Mouse (Mus musculus) embryonic fibroblast, embryonic 13.5 days (primary cell): Measurements from ENCODE around the gene Apc2. TPM values are rescaled to one million over a fixed set of nuclear protein-coding genes. Genes with fewer than 3 reads are reported as not detected.
A peak's percentile ranks its signal among the peaks of the same experiment; 100 is the strongest.

Experiments
- H3K27ac ChIP-seq: 2 replicates; pipeline ENCODE4 v1.5.1; 2012; ENCODE audit warnings: low read length, control low read depth, inconsistent platforms; ENCODE audit not compliant: insufficient read depth
- H3K4me1 ChIP-seq: 2 replicates; pipeline ENCODE4 v1.6.1; 2011; ENCODE audit warnings: low read length; ENCODE audit not compliant: control insufficient read depth, insufficient read depth
- H3K4me3 ChIP-seq: 2 replicates; pipeline ENCODE4 v1.5.1; 2011; ENCODE audit warnings: mild to moderate bottlenecking, control low read depth, low read length; ENCODE audit not compliant: insufficient read depth
- CTCF ChIP-seq: IDR thresholded peaks from 2 replicates; pipeline ENCODE4 v1.5.1; 2011; ENCODE audit warnings: mild to moderate bottlenecking, control low read depth, low read length, moderate library complexity, borderline replicate concordance; ENCODE audit not compliant: insufficient read depth
- POLR2A ChIP-seq: IDR thresholded peaks from 2 replicates; pipeline ENCODE4 v1.6.1; 2011; ENCODE audit warnings: low read depth, mild to moderate bottlenecking, control low read depth, low read length, moderate library complexity
- polyA plus RNA-seq: library from polyadenylated mRNA; stranded (reverse); fragments of >200 nt; gene quantifications from 2 replicates; pipeline ENCODE4 v1.2.4, GENCODE M21; 2011; ENCODE audit warnings: low read depth; ENCODE audit not compliant: missing spikeins, insufficient read length

Apc2 gene
- polyA plus RNA-seq, 1 experiment: 2.5 TPM

DNA sequence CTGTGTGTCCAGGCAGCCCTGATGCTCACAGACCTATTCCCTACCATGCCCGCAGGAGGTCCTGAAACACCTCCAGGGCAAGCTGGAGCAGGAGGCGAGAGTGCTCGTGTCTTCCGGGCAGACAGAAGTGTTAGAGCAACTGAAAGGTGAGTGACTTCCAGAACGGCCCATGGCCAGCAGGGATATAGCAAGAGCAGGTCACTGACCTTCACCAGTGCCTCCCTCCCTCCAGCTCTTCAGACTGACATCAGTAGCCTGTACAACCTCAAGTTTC lies 6.2 kb downstream of the Apc2 start:
- H3K27ac ChIP-seq: no peak overlapping the region
- TF ChIP-seq POLR2A (no peak), CTCF (no peak)
- no peak overlapping the region for H3K4me3 ChIP-seq
- no peaks in the 10 kb centered on the region for H3K4me1 ChIP-seq

- H3K4me3 ChIP-seq: no peak overlapping the region
- no peak overlapping the region for H3K27ac ChIP-seq
- no peaks in the 10 kb centered on the region for H3K4me1 ChIP-seq
- TF ChIP-seq POLR2A: no peak
- no peak for TF ChIP-seq CTCF
Measured at GRCm38 (mm10) chr10:80302471-80302881, 6.7 kb downstream of the Apc2 start.

GRCm38 (mm10) chr10:80304458-80304857 lies 8.7 kb downstream of the Apc2 start:
- TF ChIP-seq POLR2A: no peak
- no peak for TF ChIP-seq CTCF
- no peak overlapping the region for H3K4me3 ChIP-seq

GRCm38 (mm10) chr10:80304862-80305261 lies 9.1 kb downstream of the Apc2 start:
- H3K4me3 ChIP-seq: no peak overlapping the region
- no peak for TF ChIP-seq POLR2A
- TF ChIP-seq CTCF: no peak
- H3K4me1 ChIP-seq: no peaks in the 10 kb centered on the region
- H3K27ac ChIP-seq: no peak overlapping the region

More at GRCm38 (mm10) chr10:80304458-80304857, 8.7 kb downstream of the Apc2 start:
- Histone ChIP-seq H3K4me1 (no peaks in the 10 kb centered on the region), H3K27ac (no peak overlapping the region)

GRCm38 (mm10) chr10:80311560-80311959 lies 15.8 kb downstream of the Apc2 start:
- no peak overlapping the region for H3K4me3 ChIP-seq
- TF ChIP-seq CTCF: no peak
- no peak for TF ChIP-seq POLR2A
- no peak overlapping the region for H3K27ac ChIP-seq
- no peaks in the 10 kb centered on the region; the same call in 1 of the 2 replicates for H3K4me1 ChIP-seq

DNA sequence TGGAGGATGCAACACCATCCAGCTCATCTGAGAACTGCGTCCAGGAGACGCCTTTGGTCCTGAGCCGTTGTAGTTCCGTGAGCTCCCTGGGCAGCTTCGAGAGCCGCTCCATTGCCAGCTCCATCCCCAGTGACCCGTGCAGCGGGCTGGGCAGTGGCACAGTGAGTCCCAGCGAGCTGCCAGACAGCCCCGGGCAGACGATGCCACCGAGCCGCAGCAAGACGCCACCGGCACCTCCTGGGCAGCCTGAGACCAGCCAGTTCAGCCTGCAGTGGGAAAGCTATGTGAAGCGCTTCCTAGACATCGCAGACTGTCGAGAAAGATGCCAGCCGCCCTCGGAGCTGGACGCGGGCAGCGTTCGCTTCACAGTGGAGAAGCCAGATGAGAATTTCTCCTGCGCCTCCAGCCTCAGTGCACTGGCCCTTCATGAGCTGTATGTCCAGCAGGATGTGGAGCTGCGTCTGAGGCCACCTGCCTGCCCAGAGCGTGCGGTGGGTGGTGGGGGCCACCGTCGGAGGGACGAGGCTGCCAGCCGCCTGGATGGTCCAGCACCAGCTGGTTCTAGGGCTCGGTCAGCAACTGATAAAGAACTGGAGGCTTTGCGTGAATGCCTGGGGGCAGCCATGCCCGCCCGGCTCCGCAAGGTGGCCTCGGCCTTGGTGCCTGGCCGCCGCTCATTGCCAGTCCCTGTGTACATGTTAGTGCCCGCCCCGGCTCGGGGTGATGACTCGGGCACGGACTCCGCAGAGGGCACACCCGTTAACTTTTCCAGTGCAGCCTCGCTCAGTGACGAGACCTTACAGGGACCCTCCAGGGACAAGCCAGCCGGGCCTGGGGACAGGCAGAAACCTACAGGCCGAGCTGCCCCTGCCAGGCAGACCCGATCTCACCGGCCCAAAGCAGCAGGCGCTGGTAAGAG lies 17.1 kb downstream of the Apc2 start:
- no peaks in the 10 kb centered on the region; the same call in 1 of the 2 replicates for H3K4me1 ChIP-seq
- TF ChIP-seq CTCF (no peak), POLR2A (no peak)
- H3K27ac ChIP-seq: no peak overlapping the region
- H3K4me3 ChIP-seq: no peak overlapping the region

GRCm38 (mm10) chr10:80313627-80314201 lies 17.9 kb downstream of the Apc2 start:
- H3K4me3 ChIP-seq: no peak overlapping the region
- no peaks in the 10 kb centered on the region; the same call in 1 of the 2 replicates for H3K4me1 ChIP-seq
- TF ChIP-seq POLR2A (no peak), CTCF (no peak)
- H3K27ac ChIP-seq: no peak overlapping the region

DNA sequence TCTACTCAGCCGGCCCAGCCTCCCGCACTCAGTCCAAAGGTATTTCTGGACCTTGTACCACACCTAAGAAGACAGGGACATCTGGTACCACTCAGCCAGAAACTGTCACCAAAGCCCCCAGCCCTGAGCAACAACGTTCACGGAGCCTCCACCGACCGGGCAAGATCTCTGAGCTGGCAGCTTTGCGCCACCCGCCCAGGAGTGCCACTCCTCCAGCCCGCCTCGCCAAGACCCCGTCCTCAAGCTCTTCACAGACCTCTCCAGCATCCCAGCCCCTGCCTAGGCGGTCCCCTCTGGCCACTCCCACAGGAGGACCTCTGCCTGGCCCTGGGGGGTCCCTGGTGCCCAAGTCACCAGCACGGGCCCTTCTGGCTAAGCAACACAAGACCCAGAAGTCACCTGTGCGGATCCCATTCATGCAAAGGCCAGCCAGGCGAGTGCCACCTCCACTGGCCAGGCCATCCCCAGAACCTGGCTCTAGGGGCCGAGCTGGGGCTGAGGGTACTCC lies 18.8 kb downstream of the Apc2 start:
- Histone ChIP-seq H3K4me1 (no peaks in the 10 kb centered on the region; the same call in 1 of the 2 replicates), H3K27ac (no peak overlapping the region), H3K4me3 (no peak overlapping the region)
- TF ChIP-seq CTCF (no peak), POLR2A (no peak)

GRCm38 (mm10) chr10:80315315-80315714 lies 19.5 kb downstream of the Apc2 start:
- TF ChIP-seq CTCF: no peak
- no peak overlapping the region for H3K27ac ChIP-seq
- H3K4me1 ChIP-seq: no peaks in the 10 kb centered on the region; the same call in 1 of the 2 replicates
- H3K4me3 ChIP-seq: no peak overlapping the region

DNA sequence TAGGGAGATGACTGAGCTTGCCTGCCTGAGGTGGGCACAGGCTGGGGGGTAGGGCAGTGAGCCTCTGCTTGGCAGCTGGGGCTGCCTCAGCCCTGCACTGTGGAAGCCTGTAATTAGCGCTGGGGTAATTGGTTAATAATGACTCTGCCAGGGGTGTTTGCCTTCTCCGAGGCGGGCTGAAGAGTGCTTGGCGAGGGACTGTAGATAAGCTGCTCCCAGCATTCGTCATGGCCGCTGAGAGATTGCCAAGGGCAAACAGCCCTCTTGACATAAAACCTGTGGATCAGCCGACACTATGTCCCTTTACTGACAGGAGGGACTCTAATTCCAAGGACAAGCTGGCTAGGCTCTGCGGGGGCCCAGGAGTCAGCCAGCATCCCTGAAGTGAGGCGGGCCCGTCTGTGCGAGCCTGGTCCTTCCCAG lies 20.6 kb downstream of the Apc2 start:
- TF ChIP-seq CTCF (no peak), POLR2A (peak; percentile 21; the same call in 1 of the 2 replicates)
- H3K4me1 ChIP-seq: no peaks in the 10 kb centered on the region; the same call in 1 of the 2 replicates
- H3K27ac ChIP-seq: no peak overlapping the region
- H3K4me3 ChIP-seq: no peak overlapping the region
